Mouse (Mus musculus) CH12.LX (cell line): Measurements from ENCODE around the gene Ap4s1. TPM values are rescaled to one million over a fixed set of nuclear protein-coding genes. Genes with fewer than 3 reads are reported as not detected.

Source experiments
- DNase-seq: peaks from one replicate; pipeline ENCODE4 v3.0.0-alpha.2; 2013; ENCODE audit errors: extremely low read depth
- H3K27ac ChIP-seq: 2 replicates; pipeline ENCODE4 v1.5.1; 2012; ENCODE audit warnings: low read depth, mild to moderate bottlenecking, control low read depth, moderate library complexity; ENCODE audit not compliant: insufficient read depth
- H3K27me3 ChIP-seq: replicated peaks from 2 replicates; pipeline ENCODE3; 2012; ENCODE audit warnings: inconsistent platforms
- H3K36me3 ChIP-seq, 2 experiments: replicated peaks in 1 of 2; 2 replicates each; pipeline versions ENCODE3 to v1.6.1; 2012; ENCODE audit warnings: inconsistent platforms in 1 of 2, low read length in 1 of 2, mild to moderate bottlenecking in 1 of 2, mixed read lengths in 1 of 2, moderate library complexity in 1 of 2; ENCODE audit not compliant: control insufficient read depth in 1 of 2, insufficient read depth in 1 of 2
- H3K4me1 ChIP-seq, 2 experiments: 2 replicates each; pipeline ENCODE4 v1.6.1; 2012; ENCODE audit warnings: inconsistent platforms in 1 of 2, moderate library complexity in 1 of 2; ENCODE audit not compliant: insufficient read depth in 2 of 2, control insufficient read depth in 1 of 2
- H3K4me2 ChIP-seq: 2 replicates; pipeline ENCODE4 v1.6.1; 2012; ENCODE audit warnings: low read depth, mild to moderate bottlenecking, control low read depth; ENCODE audit not compliant: poor library complexity, insufficient read depth, severe bottlenecking
- H3K4me3 ChIP-seq, 3 experiments: fragments of 150-350 bp in 1 of 3; sonication (generic) in 1 of 3; replicated peaks in 1 of 3; 2 replicates each; pipeline versions ENCODE3 to v1.5.1; 2011 to 2012; ENCODE audit warnings: low read depth in 2 of 3, low read length in 2 of 3, mild to moderate bottlenecking in 2 of 3, moderate library complexity in 2 of 3, control low read depth in 1 of 3, improper control_type of control experiment in 1 of 3, inconsistent platforms in 1 of 3, mixed read lengths in 1 of 3; ENCODE audit not compliant: poor library complexity in 1 of 3
- H3K79me2 ChIP-seq: replicated peaks from 2 replicates; pipeline ENCODE4 v1.6.1; 2012; ENCODE audit warnings: mild to moderate bottlenecking, moderate library complexity; ENCODE audit not compliant: control insufficient read depth, poor library complexity, insufficient read depth, severe bottlenecking; ENCODE audit errors: extremely low read depth
- H3K9ac ChIP-seq: 2 replicates; pipeline ENCODE4 v1.6.1; 2012; ENCODE audit warnings: low read depth, mild to moderate bottlenecking, control low read depth, moderate library complexity; ENCODE audit not compliant: insufficient read depth
- H3K9me3 ChIP-seq: replicated peaks from 2 replicates; pipeline ENCODE3; 2012; ENCODE audit warnings: low read length, inconsistent platforms, mixed read lengths
- BHLHE40 ChIP-seq: IDR thresholded peaks from 2 replicates; pipeline ENCODE4 v1.6.1; 2011; ENCODE audit warnings: mild to moderate bottlenecking, low read depth, low read length, improper control_type of control experiment
- CHD2 ChIP-seq: IDR thresholded peaks from 2 replicates; pipeline ENCODE4 v1.6.1; 2011; ENCODE audit warnings: low read length, improper control_type of control experiment
- E2F4 ChIP-seq: IDR thresholded peaks from 2 replicates; pipeline ENCODE4 v1.6.1; 2011; ENCODE audit warnings: low read depth, low read length, improper control_type of control experiment; ENCODE audit not compliant: insufficient replicate concordance
- ELF1 ChIP-seq: IDR thresholded peaks from 2 replicates; pipeline ENCODE4 v1.6.1; 2014; ENCODE audit warnings: low read depth, mild to moderate bottlenecking, inconsistent platforms, low read length, improper control_type of control experiment
- EP300 ChIP-seq: IDR thresholded peaks from 2 replicates; pipeline ENCODE4 v1.6.1; 2011; ENCODE audit warnings: low read length, improper control_type of control experiment
- GABPA ChIP-seq: IDR thresholded peaks from 2 replicates; pipeline ENCODE4 v1.6.1; 2012; ENCODE audit warnings: low read depth, low read length, improper control_type of control experiment, inconsistent platforms; ENCODE audit not compliant: insufficient replicate concordance
- IRF4 ChIP-seq: IDR thresholded peaks from 2 replicates; pipeline ENCODE4 v1.6.1; 2014; ENCODE audit warnings: low read depth, mild to moderate bottlenecking, inconsistent platforms, low read length, improper control_type of control experiment
- JUND ChIP-seq: conservative IDR thresholded peaks from 2 replicates; pipeline ENCODE4 v1.6.1; 2011; ENCODE audit warnings: low read depth, low read length, improper control_type of control experiment
- KAT2A ChIP-seq: IDR thresholded peaks from 2 replicates; pipeline ENCODE4 v1.6.1; 2012; ENCODE audit warnings: low read length, improper control_type of control experiment, inconsistent platforms; ENCODE audit not compliant: insufficient replicate concordance
- MAFK ChIP-seq: IDR thresholded peaks from 2 replicates; pipeline ENCODE4 v1.6.1; 2011; ENCODE audit warnings: low read length, improper control_type of control experiment; ENCODE audit not compliant: insufficient replicate concordance
- MAX ChIP-seq: IDR thresholded peaks from 2 replicates; pipeline ENCODE4 v1.6.1; 2011; ENCODE audit warnings: low read length, improper control_type of control experiment
- MAZ ChIP-seq: IDR thresholded peaks from 2 replicates; pipeline ENCODE4 v1.6.1; 2012; ENCODE audit warnings: low read depth, mild to moderate bottlenecking, inconsistent platforms, low read length, improper control_type of control experiment, moderate library complexity
- PAX5 ChIP-seq: IDR thresholded peaks from 2 replicates; pipeline ENCODE4 v1.6.1; 2012; ENCODE audit warnings: low read length, inconsistent platforms, mixed read lengths
- POLR2A ChIP-seq: IDR thresholded peaks from 2 replicates; pipeline ENCODE4 v1.6.1; 2011; ENCODE audit warnings: low read depth, mild to moderate bottlenecking, improper control_type of control experiment, low read length
- POLR2AphosphoS2 ChIP-seq: IDR thresholded peaks from 2 replicates; pipeline ENCODE4 v1.6.1; 2011; ENCODE audit warnings: low read depth, low read length, improper control_type of control experiment
- RCOR1 ChIP-seq: conservative IDR thresholded peaks from 2 replicates; pipeline ENCODE4 v1.6.1; 2012; ENCODE audit warnings: low read depth, mild to moderate bottlenecking, inconsistent platforms, low read length, improper control_type of control experiment
- SIN3A ChIP-seq: IDR thresholded peaks from 2 replicates; pipeline ENCODE4 v1.6.1; 2012; ENCODE audit warnings: low read length, improper control_type of control experiment, inconsistent platforms
- TCF12 ChIP-seq: IDR thresholded peaks from 2 replicates; pipeline ENCODE4 v1.6.1; 2014; ENCODE audit warnings: low read depth, mild to moderate bottlenecking, inconsistent platforms, low read length, improper control_type of control experiment
- USF1 ChIP-seq: IDR thresholded peaks from 2 replicates; pipeline ENCODE4 v1.6.1; 2014; ENCODE audit warnings: low read depth, mild to moderate bottlenecking, inconsistent platforms, low read length, improper control_type of control experiment
- ZC3H11A ChIP-seq: IDR thresholded peaks from 2 replicates; pipeline ENCODE4 v1.6.1; 2012; ENCODE audit warnings: low read depth, mild to moderate bottlenecking, inconsistent platforms, low read length, improper control_type of control experiment
- ZKSCAN1 ChIP-seq: IDR thresholded peaks from 2 replicates; pipeline ENCODE4 v1.6.1; 2012; ENCODE audit warnings: low read depth, inconsistent platforms, low read length, improper control_type of control experiment, borderline replicate concordance
- dilution Hi-C: fragments of 300-500 bp; cut with MboI; formaldehyde crosslinking; loops from 2 replicates; pipeline ENCODE4 v1.14.3; 2020; ENCODE audit warnings: low sequenced_read_pairs; ENCODE audit not compliant: extremely low pct_unique_long_range_greater_than_20kb, extremely low pct_ligation_motif_present
- in situ Hi-C: fragments of 300-500 bp; cut with MboI; formaldehyde crosslinking; loops from 3 replicates; pipeline ENCODE4 v1.14.3; 2019; ENCODE audit warnings: low sequenced_read_pairs, low pct_ligation_motif_present, low pct_unique_long_range_greater_than_20kb, mixed read lengths
- polyA plus RNA-seq: library from polyadenylated mRNA; unstranded; fragments of >175 nt; gene quantifications from 2 replicates; pipeline ENCODE4 v1.2.1, GENCODE M21; 2012; ENCODE audit warnings: low read depth; ENCODE audit not compliant: insufficient read length
- total RNA-seq, 2 experiments: library from RNA; depleted of rRNA; stranded (reverse); fragments of 300-350 nt in 1 of 2; fragments of >200 nt in 1 of 2; gene quantifications; 2 replicates each; pipeline ENCODE4 v1.2.3; 2012 to 2014

Gene Ap4s1
- total and polyA plus RNA-seq, 3 experiments: 11.0 to 32.4 (median 20.5) TPM

- TF ChIP-seq ELF1: no peak
- TF ChIP-seq USF1: no peak
- no peak for TF ChIP-seq CHD2
- no peak for TF ChIP-seq MAFK
- no peak for TF ChIP-seq BHLHE40
- TF ChIP-seq RCOR1: no peak
- no peak for TF ChIP-seq POLR2A
- no peak for TF ChIP-seq MAZ
- no peak for TF ChIP-seq GABPA
- no peak for TF ChIP-seq EP300
- TF ChIP-seq MAX: no peak
- no peak for TF ChIP-seq TCF12
- no peak for TF ChIP-seq ZKSCAN1
- TF ChIP-seq KAT2A: no peak
- TF ChIP-seq POLR2AphosphoS2: no peak
- no peak for TF ChIP-seq ZC3H11A
- H3K4me1 ChIP-seq: peaks cover 7 to 11% of the 10 kb centered on the region in 2 experiments; a peak in 3 of 4 replicates
- no peaks in the 10 kb centered on the region for H3K79me2 ChIP-seq
- H3K4me3 ChIP-seq: no peak overlapping the region
- no peak overlapping the region for H3K9ac ChIP-seq
- in situ Hi-C loops: no loop called here
- dilution Hi-C loops: no loop called here
- H3K9me3 ChIP-seq: no peaks in the 10 kb centered on the region
- H3K36me3 ChIP-seq: peaks cover 0 to 6% of the 10 kb centered on the region in 2 experiments
- no peak overlapping the region for H3K27ac ChIP-seq
- H3K4me2 ChIP-seq: no peak overlapping the region
- no peak for DNase-seq
- no peaks in the 10 kb centered on the region for H3K27me3 ChIP-seq
These were observed 18.3 kb downstream of the Ap4s1 start for GRCm38 (mm10) chr12:51708941-51709686.

GRCm38 (mm10) chr12:51709741-51710140 is 18.9 kb downstream of the Ap4s1 start:
- Histone ChIP-seq H3K27me3 (no peaks in the 10 kb centered on the region), H3K79me2 (no peaks in the 10 kb centered on the region), H3K4me2 (no peak overlapping the region), H3K9ac (no peak overlapping the region), H3K4me3 (no peak overlapping the region), H3K36me3 (peaks cover 0 to 6% of the 10 kb centered on the region in 2 experiments), H3K9me3 (no peaks in the 10 kb centered on the region), H3K4me1 (peaks cover 5 to 7% of the 10 kb centered on the region in 2 experiments; a peak in 3 of 4 replicates), H3K27ac (no peak overlapping the region)
- no peak for TF ChIP-seq JUND
- no peak for TF ChIP-seq IRF4
- TF ChIP-seq E2F4: no peak
- TF ChIP-seq MAZ: no peak
- no peak for TF ChIP-seq EP300
- TF ChIP-seq MAFK: no peak
- no peak for TF ChIP-seq MAX
- no peak for TF ChIP-seq POLR2AphosphoS2
- TF ChIP-seq SIN3A: no peak
- TF ChIP-seq USF1: no peak
- TF ChIP-seq ZKSCAN1: no peak
- no peak for TF ChIP-seq CHD2
- TF ChIP-seq POLR2A: no peak
- no peak for TF ChIP-seq PAX5
- no peak for TF ChIP-seq BHLHE40
- DNase-seq: no peak
- in situ Hi-C loops: no loop called here
- dilution Hi-C loops: no loop called here
